Mouse (Mus musculus): Measurements from ENCODE around the gene Med27. TPM values are rescaled to one million over a fixed set of nuclear protein-coding genes. Genes with fewer than 3 reads are reported as not detected.

Gene Med27
- polyA plus RNA-seq, 1 experiment from 2014 or later = 53.3 TPM

GRCm38 (mm10) chr2:29419434-29419833 is 72.8 kb downstream of the Med27 start:
- no peak overlapping the region for H3K4me2 ChIP-seq
- no peak overlapping the region for H3K9ac ChIP-seq
- no peaks in the 10 kb centered on the region for H3K9me3 ChIP-seq (replicated peaks)
- WGBS = 40% methylated on average over 5 of the region's 5 CpGs
- H3K36me3 ChIP-seq = no peaks in the 10 kb centered on the region
- peaks cover 28% of the 10 kb centered on the region for H3K4me1 ChIP-seq
- no peak overlapping the region for H3K4me3 ChIP-seq (replicated peaks)
- ATAC-seq (replicated peaks; ENCODE audit: low FRiP score) = 0 out of 2 replicates have a peak, but pooled peaks have one; percentile 46
- 0 out of 2 replicates have a peak overlapping the region, but pooled peaks have one; percentile 37 for H3K27ac ChIP-seq
- no peaks in the 10 kb centered on the region for H3K27me3 ChIP-seq

GRCm38 (mm10) chr2:29419946-29420345 is 73.3 kb downstream of the Med27 start:
- Histone ChIP-seq H3K9ac (no peak overlapping the region), H3K9me3 (replicated peaks) (no peaks in the 10 kb centered on the region), H3K27ac (0 out of 2 replicates have a peak overlapping the region, but pooled peaks have one; percentile 37), H3K27me3 (no peaks in the 10 kb centered on the region), H3K4me1 (peaks cover 28% of the 10 kb centered on the region), H3K36me3 (no peaks in the 10 kb centered on the region), H3K4me3 (replicated peaks) (no peak overlapping the region), H3K4me2 (no peak overlapping the region)
- ATAC-seq (replicated peaks; ENCODE audit: low FRiP score) = 0 out of 2 replicates have a peak, but pooled peaks have one; percentile 6
- 47% methylated on average over 5 of the region's 5 CpGs for WGBS

- 63% methylated on average over 10 of the region's 10 CpGs for WGBS
- no peak for ATAC-seq (replicated peaks; ENCODE audit: low FRiP score)
- no peak overlapping the region for H3K27ac ChIP-seq
- no peaks in the 10 kb centered on the region for H3K9me3 ChIP-seq (replicated peaks)
- no peaks in the 10 kb centered on the region for H3K27me3 ChIP-seq
- H3K4me3 ChIP-seq (replicated peaks) = no peak overlapping the region
- peaks cover 28% of the 10 kb centered on the region for H3K4me1 ChIP-seq
- H3K9ac ChIP-seq = no peak overlapping the region
- no peaks in the 10 kb centered on the region for H3K36me3 ChIP-seq
- H3K4me2 ChIP-seq = no peak overlapping the region
These were observed 75.7 kb downstream of the Med27 start for GRCm38 (mm10) chr2:29422126-29422840.

DNA sequence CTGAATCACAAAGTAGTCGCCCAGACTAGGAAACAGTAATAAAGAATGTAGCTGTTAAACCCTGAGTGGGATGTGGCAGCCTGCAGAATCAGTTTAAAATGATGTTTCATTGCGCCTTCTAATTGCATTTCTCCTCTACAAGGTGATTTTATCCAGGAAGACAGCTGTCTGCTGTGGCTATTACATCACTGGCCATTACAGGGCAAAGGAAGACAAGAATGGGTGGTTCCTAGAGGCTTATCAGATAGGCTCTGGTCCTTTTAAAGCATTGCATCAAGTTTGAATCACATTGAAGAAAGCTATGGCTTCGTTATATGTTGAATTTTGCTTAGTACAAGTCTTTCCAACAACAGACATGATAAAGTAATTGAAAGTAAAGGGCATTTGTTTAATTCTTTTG is 76.4 kb downstream of the Med27 start:
- Histone ChIP-seq H3K36me3 (no peaks in the 10 kb centered on the region), H3K4me3 (replicated peaks) (no peak overlapping the region), H3K27me3 (no peaks in the 10 kb centered on the region), H3K9me3 (replicated peaks) (no peaks in the 10 kb centered on the region), H3K27ac (no peak overlapping the region), H3K9ac (no peak overlapping the region), H3K4me2 (no peak overlapping the region), H3K4me1 (peaks cover 28% of the 10 kb centered on the region)
- 71% methylated on average over 3 of the region's 3 CpGs for WGBS
- no peak for ATAC-seq (replicated peaks; ENCODE audit: low FRiP score)

GRCm38 (mm10) chr2:29425386-29425785 is 78.8 kb downstream of the Med27 start:
- Histone ChIP-seq H3K4me1 (peaks cover 7% of the 10 kb centered on the region), H3K27me3 (no peaks in the 10 kb centered on the region), H3K9me3 (replicated peaks) (no peaks in the 10 kb centered on the region), H3K9ac (no peak overlapping the region), H3K4me2 (no peak overlapping the region), H3K27ac (no peak overlapping the region), H3K36me3 (no peaks in the 10 kb centered on the region), H3K4me3 (replicated peaks) (no peak overlapping the region)
- no peak for ATAC-seq (replicated peaks; ENCODE audit: low FRiP score)
- 85% methylated on average over 2 of the region's 2 CpGs for WGBS

DNA sequence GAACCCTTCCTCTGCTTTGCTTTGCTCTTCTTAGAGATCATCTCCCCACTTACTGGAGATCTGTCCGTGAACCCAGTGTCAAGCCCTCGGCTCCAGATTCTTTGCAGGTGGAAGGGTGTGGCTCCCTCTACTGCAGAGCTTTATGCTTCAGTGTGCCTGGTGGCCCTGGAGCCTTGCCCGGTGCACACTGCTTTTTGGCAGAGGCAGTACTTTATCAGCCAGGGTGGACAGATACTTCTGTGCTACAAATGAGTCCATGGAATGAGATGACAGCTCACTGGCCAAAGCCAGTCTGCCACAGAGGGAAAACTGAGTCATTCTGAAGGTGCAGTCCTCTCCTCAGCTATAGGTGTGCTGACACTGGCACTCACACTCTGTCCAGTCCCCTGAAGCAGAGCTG is 80.1 kb downstream of the Med27 start:
- H3K9me3 ChIP-seq (replicated peaks) = no peaks in the 10 kb centered on the region
- no peak overlapping the region for H3K27ac ChIP-seq
- H3K4me1 ChIP-seq = peaks cover 5% of the 10 kb centered on the region; the same call in 1 of the 2 replicates
- H3K36me3 ChIP-seq = no peaks in the 10 kb centered on the region
- H3K4me3 ChIP-seq (replicated peaks) = no peak overlapping the region
- H3K9ac ChIP-seq = no peak overlapping the region
- H3K27me3 ChIP-seq = no peaks in the 10 kb centered on the region
- 81% methylated on average over 3 of the region's 3 CpGs for WGBS
- no peak for ATAC-seq (replicated peaks; ENCODE audit: low FRiP score)
- no peak overlapping the region for H3K4me2 ChIP-seq

DNA sequence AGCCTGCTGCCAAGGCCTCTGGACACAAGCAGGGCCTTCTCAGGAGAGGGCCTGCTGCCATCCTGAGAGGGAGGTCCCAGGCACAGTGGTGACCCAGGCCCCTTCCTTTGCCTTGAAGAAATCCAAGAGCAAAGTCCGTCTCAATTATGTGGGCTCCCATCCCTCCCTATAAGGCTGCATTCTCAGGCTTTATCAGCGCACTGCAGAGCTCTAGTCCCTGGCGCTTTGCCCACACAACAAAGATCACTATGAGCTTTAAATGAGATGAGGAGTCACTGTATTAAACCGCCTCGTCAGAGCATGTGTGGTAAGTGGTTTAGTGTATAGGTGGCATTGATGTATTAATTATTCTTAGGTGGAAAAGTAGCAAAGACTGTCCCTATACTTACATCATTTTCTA is 85.9 kb downstream of the Med27 start:
- H3K9me3 ChIP-seq (replicated peaks) = no peaks in the 10 kb centered on the region
- H3K27me3 ChIP-seq = no peaks in the 10 kb centered on the region
- H3K4me3 ChIP-seq (replicated peaks) = no peak overlapping the region
- no peak overlapping the region for H3K4me2 ChIP-seq
- no peak overlapping the region for H3K9ac ChIP-seq
- no peak for ATAC-seq (replicated peaks; ENCODE audit: low FRiP score)
- 82% methylated on average over 5 of the region's 5 CpGs for WGBS
- no peaks in the 10 kb centered on the region for H3K4me1 ChIP-seq
- H3K36me3 ChIP-seq = no peaks in the 10 kb centered on the region
- H3K27ac ChIP-seq = no peak overlapping the region

- H3K4me2 ChIP-seq = no peak overlapping the region
- H3K27ac ChIP-seq = no peak overlapping the region
- H3K4me1 ChIP-seq = peaks cover 24% of the 10 kb centered on the region
- no peak overlapping the region for H3K9ac ChIP-seq
- 88% methylated on average over 6 of the region's 6 CpGs for WGBS
- H3K27me3 ChIP-seq = no peaks in the 10 kb centered on the region
- no peak overlapping the region for H3K4me3 ChIP-seq (replicated peaks)
- no peaks in the 10 kb centered on the region for H3K36me3 ChIP-seq
- ATAC-seq (replicated peaks; ENCODE audit: low FRiP score) = no peak
- H3K9me3 ChIP-seq (replicated peaks) = no peaks in the 10 kb centered on the region
These were observed 89.8 kb downstream of the Med27 start for GRCm38 (mm10) chr2:29436376-29436775.

DNA sequence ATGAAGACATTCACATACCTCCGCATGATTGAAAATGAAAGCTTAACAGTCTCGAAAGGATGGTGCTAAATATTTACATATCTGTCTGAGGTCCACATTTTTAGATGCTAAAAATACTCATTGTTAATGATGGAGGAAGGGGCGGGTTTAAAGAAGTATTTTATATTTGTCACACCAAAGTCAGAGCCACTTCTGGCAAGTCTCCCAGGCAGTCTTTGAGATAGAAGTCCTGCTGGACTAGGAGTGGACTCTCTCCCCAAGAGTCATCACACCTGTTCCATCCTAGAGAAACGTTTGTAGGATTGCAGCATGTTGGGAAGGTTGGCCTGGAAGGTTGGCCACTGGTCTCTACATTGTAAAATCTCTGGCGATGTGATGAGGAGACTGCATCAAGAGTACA is 90.5 kb downstream of the Med27 start:
- 76% methylated on average over 5 of the region's 5 CpGs for WGBS
- no peaks in the 10 kb centered on the region for H3K36me3 ChIP-seq

GRCm38 (mm10) chr2:29437861-29438529 is 91.4 kb downstream of the Med27 start:
- Histone ChIP-seq H3K27me3 (no peaks in the 10 kb centered on the region), H3K9me3 (replicated peaks) (no peaks in the 10 kb centered on the region), H3K36me3 (no peaks in the 10 kb centered on the region), H3K4me3 (replicated peaks) (no peak overlapping the region), H3K9ac (no peak overlapping the region), H3K4me1 (peaks cover 24% of the 10 kb centered on the region), H3K4me2 (no peak overlapping the region), H3K27ac (no peak overlapping the region)
- ATAC-seq (replicated peaks; ENCODE audit: low FRiP score) = no peak
- 91% methylated on average over 4 of the region's 4 CpGs for WGBS

More for the DNA sequence above, 90.5 kb downstream of the Med27 start:
- ATAC-seq (replicated peaks; ENCODE audit: low FRiP score) = no peak
- Histone ChIP-seq H3K27me3 (no peaks in the 10 kb centered on the region), H3K4me1 (peaks cover 24% of the 10 kb centered on the region), H3K9me3 (replicated peaks) (no peaks in the 10 kb centered on the region), H3K4me3 (replicated peaks) (no peak overlapping the region), H3K9ac (no peak overlapping the region), H3K4me2 (no peak overlapping the region), H3K27ac (no peak overlapping the region)

GRCm38 (mm10) chr2:29438530-29438862 is 91.9 kb downstream of the Med27 start:
- no peak for ATAC-seq (replicated peaks; ENCODE audit: low FRiP score)
- Histone ChIP-seq H3K27me3 (no peaks in the 10 kb centered on the region), H3K9me3 (replicated peaks) (no peaks in the 10 kb centered on the region), H3K4me1 (peaks cover 26% of the 10 kb centered on the region), H3K4me3 (replicated peaks) (no peak overlapping the region), H3K9ac (no peak overlapping the region), H3K27ac (no peak overlapping the region), H3K36me3 (no peaks in the 10 kb centered on the region), H3K4me2 (no peak overlapping the region)
- 60% methylated on average over 5 of the region's 5 CpGs for WGBS

- no peak overlapping the region for H3K9ac ChIP-seq
- H3K36me3 ChIP-seq = no peaks in the 10 kb centered on the region
- no peak overlapping the region for H3K27ac ChIP-seq
- H3K27me3 ChIP-seq = no peaks in the 10 kb centered on the region
- H3K9me3 ChIP-seq (replicated peaks) = no peaks in the 10 kb centered on the region
- no peak overlapping the region for H3K4me2 ChIP-seq
- ATAC-seq (replicated peaks; ENCODE audit: low FRiP score) = no peak
- 47% methylated on average over 1 of the region's 1 CpGs for WGBS
- peaks cover 27% of the 10 kb centered on the region for H3K4me1 ChIP-seq
- no peak overlapping the region for H3K4me3 ChIP-seq (replicated peaks)
These were observed 92.4 kb downstream of the Med27 start for GRCm38 (mm10) chr2:29438986-29439385.

Data from kidney, embryonic 15.5 days (tissue).